Mouse (Mus musculus) bone marrow macrophage, adult 2 months (primary cell): Measurements from ENCODE around the gene Tlr9.

Source experiments
- CTCF ChIP-seq: IDR thresholded peaks from 2 replicates; pipeline ENCODE4 v1.5.1; 2012; ENCODE audit warnings: low read depth, mild to moderate bottlenecking, low read length, moderate library complexity
- POLR2A ChIP-seq: IDR thresholded peaks from 2 replicates; pipeline ENCODE4 v1.6.1; 2012; ENCODE audit warnings: mild to moderate bottlenecking, low read depth, low read length, borderline replicate concordance

DNA sequence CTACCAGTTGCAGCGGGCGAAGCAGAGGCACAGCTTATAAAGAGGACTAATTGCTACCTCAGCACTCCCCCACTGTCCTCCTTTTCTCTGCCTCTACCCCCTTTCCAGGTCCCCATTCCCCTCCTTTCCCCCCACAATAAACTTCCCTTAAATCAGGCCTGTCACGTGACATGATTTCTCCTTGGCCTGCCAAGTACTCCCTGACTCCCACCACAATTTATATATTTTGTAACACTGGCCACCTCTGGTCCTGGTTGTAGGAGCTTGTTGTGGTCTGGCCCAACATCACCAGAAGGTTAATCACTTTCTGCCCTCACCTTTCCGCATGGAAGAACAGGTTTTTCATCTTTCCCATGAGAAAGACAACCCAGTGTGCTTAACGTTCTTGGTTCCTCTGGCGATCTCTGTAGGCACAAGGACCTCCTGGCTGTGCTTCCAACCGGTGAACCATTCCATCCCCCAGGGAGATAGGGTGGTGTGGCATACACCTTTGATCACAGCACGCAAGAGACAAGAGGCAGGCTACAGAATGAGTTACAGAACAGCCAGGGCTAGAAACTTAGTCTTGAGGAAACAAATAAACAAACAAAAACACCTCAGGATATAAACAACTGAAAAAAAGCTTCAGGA is 1.4 kb upstream of the Tlr9 start:
- no peak for TF ChIP-seq POLR2A
- no peak for TF ChIP-seq CTCF
